ENCODE assay signal across 8 mouse cellular contexts in the genomic region with DNA sequence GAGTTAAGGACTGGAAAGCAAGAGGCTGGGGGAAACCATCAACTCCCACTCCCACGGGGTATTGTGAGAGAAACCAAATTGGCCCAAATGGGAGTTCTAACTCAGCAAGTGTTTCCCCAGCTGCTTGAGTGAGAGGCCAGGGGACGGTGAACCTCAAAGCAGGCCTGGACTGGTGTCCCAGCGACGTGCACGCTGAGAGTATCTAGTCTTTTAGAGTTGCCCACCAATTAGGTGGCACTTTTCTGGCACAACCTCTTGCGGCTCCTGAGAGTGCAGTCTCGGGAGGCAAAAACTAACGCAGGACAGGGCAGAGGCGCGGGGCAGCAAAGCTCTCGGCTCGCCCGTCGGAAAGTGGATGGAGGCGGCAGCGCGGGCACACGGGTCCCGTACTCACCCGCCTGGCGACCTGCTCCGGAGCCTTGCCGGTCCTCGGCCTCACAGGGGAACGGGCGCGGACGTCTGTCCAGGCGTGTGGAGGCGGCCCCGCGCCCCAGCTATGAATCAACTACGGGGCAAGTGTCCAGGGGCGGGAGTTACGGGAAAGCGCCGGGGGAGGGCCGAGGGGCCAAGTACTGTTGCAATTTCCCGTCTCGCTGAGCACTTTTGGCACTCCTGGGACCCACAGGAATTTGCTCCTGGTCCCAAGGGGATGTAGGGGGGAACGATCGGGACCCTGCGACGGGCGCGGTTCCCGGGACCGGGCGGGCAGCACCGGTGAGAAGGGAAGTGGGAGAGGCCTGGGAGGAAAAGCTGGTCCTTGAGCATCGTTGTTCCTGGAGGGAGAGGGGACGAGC. TPM values are rescaled to one million over a fixed set of nuclear protein-coding genes. Genes with fewer than 3 reads are reported as not detected.
DNase-seq lines count a peak whose midpoint lies in the region; ATAC-seq and TF ChIP-seq lines count a peak whose summit lies in the region.

No protein-coding gene starts in this region.

- 1% methylated on average over 52 of the region's 52 CpGs for WGBS in lung, embryonic 14.5 days

- peak overlapping the region; percentile 53 for H3K9ac ChIP-seq in lung, embryonic 14.5 days

- no peaks in the 10 kb centered on the region for H3K4me1 ChIP-seq in lung, embryonic 14.5 days (ENCODE audit: insufficient read depth)

- peak overlapping the region; percentile 90 for H3K4me2 ChIP-seq in lung, embryonic 14.5 days

- H3K27ac ChIP-seq in lung, embryonic 14.5 days (ENCODE audit: low read depth): no peak overlapping the region

- H3K9me3 ChIP-seq in lung, embryonic 14.5 days (ENCODE audit: low read depth, low read length): no peaks in the 10 kb centered on the region

- H3K27me3 ChIP-seq in lung, embryonic 14.5 days (ENCODE audit: insufficient read depth, low read length): peaks cover 21% of the 10 kb centered on the region

- ATAC-seq in CD4-positive, CD25-positive, alpha-beta regulatory T cell, adult 4 months: no peak
- peak; percentile 72; the same call in 1 of the 2 replicates for ATAC-seq in lung, embryonic 14.5 days (ENCODE audit: insufficient read depth)

- H3K36me3 ChIP-seq in lung, embryonic 14.5 days (ENCODE audit: insufficient read depth): no peaks in the 10 kb centered on the region

- DNase-seq in CD4-positive, CD25-positive, alpha-beta regulatory T cell, adult 2 months (ENCODE audit: low read depth, low spot score): peak; percentile 4
- DNase-seq in embryo, embryonic 11 days: peak; percentile 51
- DNase-seq in heart, adult 8-10 months (ENCODE audit: low spot score): peak; percentile 90
- peak; percentile 72 for DNase-seq in kidney, adult 18-20 months
- DNase-seq in lung, embryonic 14.5 days: peak; percentile 65
- peak; percentile 54 for DNase-seq in ovary, postnatal 14 days (ENCODE audit: low spot score)
- no peak for DNase-seq in left cerebral cortex, adult 9 months (ENCODE audit: low spot score in 2 of 2)

- peak overlapping the region; percentile 49 for H3K4me3 ChIP-seq in lung, embryonic 14.5 days (ENCODE audit: low read depth, low read length)

- TF ChIP-seq CTCF in lung, embryonic 14.5 days (IDR thresholded peaks at IDR 0.05; ENCODE audit: low read depth): no peak

RNA-seq across cellular contexts. Expression of a gene that starts 0.8 kb away (rescaled TPM):
- not detected for polyA plus RNA-seq in CD4-positive, CD25-positive, alpha-beta regulatory T cell, adult 4 months (2017; shearing (Covaris generic))
- total RNA-seq in heart, adult 8-10 months (2022): 10 to 100 TPM in 1 of 4 experiments, 1 to 10 TPM in 3; 8.9 to 11.7 (median 9.3) TPM
- polyA plus RNA-seq in lung, embryonic 14.5 days (2014; fragmentation: Nextera tagmentation; extraction: Ambion mirVana): 0.50 and 0.74 TPM in 2 replicates

Comparison
In these comparisons a context has a peak if more than half of its experiments do, and no peak if none do; other contexts are left out.
1. DNase-seq: peak in CD4-positive, CD25-positive, alpha-beta regulatory T cell, adult 2 months (single experiment), embryo, embryonic 11 days (single experiment), heart, adult 8-10 months (single experiment), kidney, adult 18-20 months (single experiment), lung, embryonic 14.5 days (single experiment) and ovary, postnatal 14 days (single experiment); none in left cerebral cortex, adult 9 months (0 of 2).